Mouse (Mus musculus) heart, embryonic 12.5 days (tissue): ENCODE results near the gene Edem1. TPM values are rescaled to one million over a fixed set of nuclear protein-coding genes. Genes with fewer than 3 reads are reported as not detected.
"Not testable (repeated sequence)": the region's sequence is repeated elsewhere in the genome, so short reads cannot be mapped to it uniquely, and the experiment has no call there.

Experiments
- ATAC-seq: fragments of 200-750 bp; cut with Nextera tagmentation; 2 replicates; pipeline ENCODE4 v1.8.0; 2017; ENCODE audit warnings: moderate TSS enrichment, moderate library complexity; ENCODE audit not compliant: insufficient number of reproducible peaks, low FRiP score
- H3K27ac ChIP-seq: fragments of 300-500 bp; sonication (generic); 2 replicates; pipeline ENCODE4 v1.5.1; 2016; ENCODE audit warnings: mild to moderate bottlenecking, moderate library complexity; ENCODE audit not compliant: poor library complexity, severe bottlenecking
- H3K27me3 ChIP-seq: fragments of 300-500 bp; sonication (generic); replicated peaks from 2 replicates; pipeline ENCODE4 v1.6.1; 2016; ENCODE audit warnings: mild to moderate bottlenecking, moderate library complexity
- H3K36me3 ChIP-seq: fragments of 300-500 bp; sonication (generic); 2 replicates; pipeline ENCODE4 v1.6.1; 2016; ENCODE audit warnings: mild to moderate bottlenecking, moderate library complexity
- H3K4me1 ChIP-seq: fragments of 300-500 bp; sonication (generic); replicated peaks from 2 replicates; pipeline ENCODE4 v1.6.1; 2016; ENCODE audit warnings: mild to moderate bottlenecking
- H3K4me2 ChIP-seq: fragments of 300-500 bp; sonication (generic); 2 replicates; pipeline ENCODE4 v1.6.1; 2016; ENCODE audit warnings: mild to moderate bottlenecking, moderate library complexity
- H3K4me3 ChIP-seq: fragments of 300-500 bp; sonication (generic); 2 replicates; pipeline ENCODE4 v1.5.1; 2016; ENCODE audit warnings: mild to moderate bottlenecking
- H3K9ac ChIP-seq: fragments of 300-500 bp; sonication (generic); 2 replicates; pipeline ENCODE4 v1.6.1; 2016; ENCODE audit warnings: mild to moderate bottlenecking, moderate library complexity
- H3K9me3 ChIP-seq: fragments of 300-500 bp; sonication (generic); replicated peaks from 2 replicates; pipeline ENCODE4 v1.6.1; 2016; ENCODE audit warnings: mild to moderate bottlenecking, moderate library complexity
- WGBS: fragments of 180-500 bp; shearing (Covaris S2); methylation state at CpG from one replicate; pipeline ENCODE4 v1.1.7; 2016; 5-methylcytosine and 5-hydroxymethylcytosine counted together
- polyA plus RNA-seq: library from polyadenylated mRNA; unstranded; fragments of >200 nt; fragmentation: Nextera tagmentation; extraction: Ambion mirVana; gene quantifications from 2 replicates; pipeline ENCODE4 v1.2.1, GENCODE M21; 2016

Gene Edem1
- polyA plus RNA-seq, 1 experiment from 2014 or later = 15.6 TPM

DNA sequence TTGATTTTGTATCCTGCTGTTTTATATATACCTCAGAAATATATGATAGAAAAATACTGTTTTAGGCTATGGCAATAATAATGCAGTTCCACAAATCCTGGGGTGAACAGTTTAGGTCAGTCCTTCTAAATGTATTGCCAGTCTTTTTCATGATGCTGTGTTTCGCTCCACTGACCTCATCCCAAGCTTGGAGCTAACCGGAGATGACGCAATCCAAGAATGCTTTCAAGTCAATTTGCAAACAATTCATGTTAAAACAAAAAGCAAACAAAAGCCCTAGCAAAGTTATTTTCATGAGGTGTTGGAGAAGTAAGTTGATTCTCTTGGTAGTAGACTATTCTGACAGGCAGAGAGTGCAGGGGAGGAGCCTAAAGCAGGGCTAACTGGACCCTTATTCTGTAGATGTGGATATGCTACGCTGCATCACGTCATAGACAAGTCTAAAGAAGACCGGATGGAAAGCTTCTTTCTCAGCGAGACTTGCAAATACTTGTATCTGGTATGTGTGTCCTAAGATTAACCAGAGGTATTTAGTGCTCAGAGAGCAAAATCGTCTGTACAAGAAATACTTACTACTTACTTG is 23.7 kb downstream of the Edem1 start:
- no peak overlapping the region for H3K4me3 ChIP-seq
- no peaks in the 10 kb centered on the region for H3K27me3 ChIP-seq
- peaks cover 72% of the 10 kb centered on the region for H3K36me3 ChIP-seq
- H3K4me1 ChIP-seq = no peaks in the 10 kb centered on the region
- no peak for ATAC-seq
- 88% methylated on average over 8 of the region's 8 CpGs for WGBS
- no peak overlapping the region for H3K27ac ChIP-seq
- no peaks in the 10 kb centered on the region for H3K9me3 ChIP-seq
- H3K9ac ChIP-seq = no peak overlapping the region
- H3K4me2 ChIP-seq = no peak overlapping the region

- ATAC-seq = no peak
- Histone ChIP-seq H3K27me3 (no peaks in the 10 kb centered on the region), H3K36me3 (peaks cover 69% of the 10 kb centered on the region), H3K4me2 (no peak overlapping the region), H3K4me1 (no peaks in the 10 kb centered on the region), H3K9me3 (no peaks in the 10 kb centered on the region), H3K27ac (no peak overlapping the region), H3K9ac (no peak overlapping the region), H3K4me3 (no peak overlapping the region)
- WGBS = 82% methylated on average over 5 of the region's 5 CpGs
These were observed 24.5 kb downstream of the Edem1 start for GRCm38 (mm10) chr6:108852986-108853385.

- Histone ChIP-seq H3K27ac (no peak overlapping the region), H3K36me3 (peaks cover 36% of the 10 kb centered on the region), H3K9me3 (peaks cover 5% of the 10 kb centered on the region; the same call in 1 of the 2 replicates), H3K4me3 (no peak overlapping the region), H3K27me3 (no peaks in the 10 kb centered on the region), H3K4me1 (no peaks in the 10 kb centered on the region), H3K4me2 (no peak overlapping the region), H3K9ac (no peak overlapping the region)
- no peak for ATAC-seq
- 93% methylated on average over 9 of the region's 9 CpGs for WGBS
These were observed 30.1 kb downstream of the Edem1 start for GRCm38 (mm10) chr6:108858583-108858982.

DNA sequence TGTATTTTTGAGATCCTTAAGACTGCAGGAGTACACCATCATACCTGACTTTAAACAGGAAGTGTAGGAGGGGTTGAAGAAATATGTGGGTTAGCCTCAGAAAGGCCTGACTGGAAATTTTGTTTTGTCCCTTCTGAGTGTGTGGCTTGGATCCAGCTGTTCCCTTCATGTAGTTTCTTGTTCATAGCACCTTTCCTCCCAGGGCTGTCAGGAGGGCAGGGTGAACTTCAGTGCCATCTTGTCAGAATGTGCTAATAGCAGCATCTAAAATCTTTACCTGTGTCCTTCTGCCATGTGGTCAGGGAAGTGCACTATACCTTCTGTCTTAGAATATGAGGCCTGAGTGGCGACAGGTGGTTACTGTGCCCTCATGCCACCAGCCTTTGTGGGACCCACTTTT is 32.8 kb downstream of the Edem1 start:
- no peak overlapping the region for H3K9ac ChIP-seq
- H3K27ac ChIP-seq = no peak overlapping the region
- H3K36me3 ChIP-seq = peaks cover 15% of the 10 kb centered on the region
- no peaks in the 10 kb centered on the region for H3K4me1 ChIP-seq
- ATAC-seq = no peak
- 91% methylated on average over 1 of the region's 1 CpGs for WGBS
- H3K9me3 ChIP-seq = peaks cover 5% of the 10 kb centered on the region; the same call in 1 of the 2 replicates
- H3K27me3 ChIP-seq = no peaks in the 10 kb centered on the region
- no peak overlapping the region for H3K4me3 ChIP-seq
- no peak overlapping the region for H3K4me2 ChIP-seq

GRCm38 (mm10) chr6:108862548-108862947 is 34.1 kb downstream of the Edem1 start:
- Histone ChIP-seq H3K9ac (no peak overlapping the region), H3K4me2 (no peak overlapping the region), H3K36me3 (peaks cover 10% of the 10 kb centered on the region; the same call in 1 of the 2 replicates), H3K4me1 (no peaks in the 10 kb centered on the region), H3K4me3 (no peak overlapping the region), H3K27ac (no peak overlapping the region), H3K27me3 (no peaks in the 10 kb centered on the region), H3K9me3 (peaks cover 5% of the 10 kb centered on the region; the same call in 1 of the 2 replicates)
- WGBS = 72% methylated on average over 2 of the region's 2 CpGs
- ATAC-seq = no peak

GRCm38 (mm10) chr6:108866317-108866716 is 37.9 kb downstream of the Edem1 start:
- no peak overlapping the region for H3K27ac ChIP-seq
- WGBS = 75% methylated on average over 5 of the region's 5 CpGs
- no peak overlapping the region for H3K4me2 ChIP-seq
- H3K9ac ChIP-seq = no peak overlapping the region
- no peaks in the 10 kb centered on the region for H3K27me3 ChIP-seq
- no peaks in the 10 kb centered on the region for H3K4me1 ChIP-seq
- H3K36me3 ChIP-seq = 0 out of 2 replicates have a peak, but pooled peaks cover 3% of the 10 kb centered on the region
- peaks cover 5% of the 10 kb centered on the region; the same call in 1 of the 2 replicates for H3K9me3 ChIP-seq
- no peak for ATAC-seq
- no peak overlapping the region for H3K4me3 ChIP-seq

DNA sequence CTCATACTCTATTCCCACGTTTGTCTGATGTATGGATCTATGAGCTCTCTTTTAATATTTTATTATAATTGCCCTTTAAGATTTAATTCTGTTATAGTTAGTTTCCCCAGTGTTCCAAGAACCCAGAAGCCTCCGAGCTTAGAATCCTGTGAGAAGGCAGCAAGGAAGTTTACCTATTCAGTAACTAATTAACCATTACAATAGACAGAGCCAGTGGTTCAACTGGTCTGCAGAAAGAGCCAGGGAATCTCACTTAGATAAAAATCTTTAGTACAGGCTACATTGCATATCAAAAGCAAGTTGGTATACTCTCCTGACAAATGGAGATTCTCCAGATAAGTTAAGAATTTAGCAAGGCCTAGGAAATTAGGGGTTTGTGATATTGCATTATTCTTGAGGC is 40.6 kb downstream of the Edem1 start:
- not testable (repeated sequence) for ATAC-seq, H3K36me3 ChIP-seq, H3K27me3 ChIP-seq, H3K4me3 ChIP-seq, H3K4me1 ChIP-seq, H3K27ac ChIP-seq, H3K9ac ChIP-seq, H3K4me2 ChIP-seq, H3K9me3 ChIP-seq
- WGBS = 55% methylated on average over 2 of the region's 2 CpGs

- Histone ChIP-seq H3K9ac (no peak overlapping the region), H3K36me3 (no peaks in the 10 kb centered on the region), H3K4me2 (no peak overlapping the region), H3K4me1 (no peaks in the 10 kb centered on the region), H3K9me3 (no peaks in the 10 kb centered on the region), H3K27ac (no peak overlapping the region), H3K27me3 (no peaks in the 10 kb centered on the region), H3K4me3 (no peak overlapping the region)
- WGBS = 79% methylated on average over 2 of the region's 2 CpGs
- ATAC-seq = no peak
These were observed 42.0 kb downstream of the Edem1 start for GRCm38 (mm10) chr6:108870421-108870820.

DNA sequence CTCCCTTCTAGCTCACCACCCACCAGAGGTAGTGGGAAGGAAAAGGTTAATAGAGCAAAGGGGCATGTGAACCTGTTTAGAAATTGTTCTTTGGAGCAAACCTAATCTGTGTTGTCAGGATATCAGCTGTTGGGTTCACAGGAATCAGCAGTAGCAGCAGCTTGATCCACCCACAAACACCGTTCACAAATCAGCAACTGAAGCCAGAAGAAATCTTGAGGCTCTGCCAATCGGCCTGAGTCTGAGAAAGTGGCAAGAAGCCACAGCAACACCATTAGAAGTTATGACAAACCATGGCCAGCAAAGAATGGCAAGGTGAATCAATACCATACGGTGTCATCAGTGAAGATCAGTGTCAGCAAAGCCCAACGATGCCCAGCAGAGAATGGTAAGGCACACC is 42.8 kb downstream of the Edem1 start:
- no peak overlapping the region for H3K4me2 ChIP-seq
- H3K27ac ChIP-seq = no peak overlapping the region
- no peaks in the 10 kb centered on the region for H3K27me3 ChIP-seq
- H3K4me1 ChIP-seq = peaks cover 3% of the 10 kb centered on the region; the same call in 1 of the 2 replicates
- no peak overlapping the region for H3K9ac ChIP-seq
- no peak overlapping the region for H3K4me3 ChIP-seq
- H3K36me3 ChIP-seq = no peaks in the 10 kb centered on the region
- ATAC-seq = no peak
- no peaks in the 10 kb centered on the region for H3K9me3 ChIP-seq
- WGBS = 81% methylated on average over 4 of the region's 4 CpGs

- H3K9ac ChIP-seq = no peak overlapping the region
- no peak overlapping the region for H3K4me3 ChIP-seq
- no peak for ATAC-seq
- H3K27me3 ChIP-seq = no peaks in the 10 kb centered on the region
- no peaks in the 10 kb centered on the region for H3K36me3 ChIP-seq
- H3K27ac ChIP-seq = no peak overlapping the region
- peaks cover 3% of the 10 kb centered on the region; the same call in 1 of the 2 replicates for H3K4me1 ChIP-seq
- H3K9me3 ChIP-seq = peaks cover 10% of the 10 kb centered on the region
- peak overlapping the region; percentile 54; the same call in 1 of the 2 replicates for H3K4me2 ChIP-seq
- 68% methylated on average over 1 of the region's 1 CpGs for WGBS
These were observed 46.9 kb downstream of the Edem1 start for GRCm38 (mm10) chr6:108875344-108875743.

DNA sequence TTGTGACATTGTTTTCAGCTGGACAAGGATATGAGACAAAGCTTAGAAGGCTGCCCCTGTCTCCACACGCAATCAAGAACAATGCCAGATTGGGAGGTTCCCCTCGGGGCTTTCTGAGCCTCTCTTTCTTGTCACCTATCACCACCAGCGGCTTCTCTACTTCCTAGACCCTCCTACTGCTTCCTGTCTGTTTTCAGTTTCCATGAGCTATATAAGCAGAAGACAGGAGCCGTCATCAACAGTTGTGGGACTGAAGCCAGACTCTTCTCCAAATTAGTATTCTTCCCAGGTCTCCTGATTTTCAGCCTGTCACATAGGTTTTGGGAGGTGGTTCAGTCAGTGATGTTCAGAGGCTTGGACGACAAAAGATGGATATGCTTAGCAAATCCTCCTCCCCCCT is 47.6 kb downstream of the Edem1 start:
- Histone ChIP-seq H3K27ac (no peak overlapping the region), H3K4me2 (peak overlapping the region; percentile 54)

DNA sequence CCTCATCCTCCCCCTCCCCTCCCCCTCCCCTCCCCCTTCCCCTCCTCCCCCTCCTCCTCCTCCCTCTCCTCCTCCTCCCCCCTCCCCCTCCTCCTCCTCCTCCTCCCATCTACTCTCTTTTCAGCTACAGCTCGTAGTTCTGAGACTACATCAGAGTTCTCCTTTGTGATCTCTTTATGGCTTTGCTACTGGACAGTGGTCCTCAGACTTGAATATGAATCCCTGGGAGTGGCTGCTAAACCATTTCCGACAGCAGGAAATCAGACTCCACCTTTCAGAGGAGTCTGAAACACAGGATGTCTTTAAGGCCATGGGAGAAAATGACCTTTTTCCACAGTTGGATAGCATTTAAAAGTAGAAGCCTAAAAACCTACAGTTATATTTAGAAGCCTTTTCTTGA is 48.0 kb downstream of the Edem1 start:
- ATAC-seq = no peak
- no peak overlapping the region for H3K27ac ChIP-seq

More for the DNA sequence above, 47.6 kb downstream of the Edem1 start:
- Histone ChIP-seq H3K9ac (peak overlapping the region; percentile 54), H3K27me3 (no peaks in the 10 kb centered on the region), H3K4me1 (peaks cover 3% of the 10 kb centered on the region; the same call in 1 of the 2 replicates), H3K4me3 (peak overlapping the region; percentile 13; the same call in 1 of the 2 replicates), H3K36me3 (no peaks in the 10 kb centered on the region), H3K9me3 (peaks cover 13% of the 10 kb centered on the region)
- WGBS = 22% methylated on average over 5 of the region's 5 CpGs
- peak; percentile 66; the same call in 1 of the 2 replicates for ATAC-seq

More for the DNA sequence above, 48.0 kb downstream of the Edem1 start:
- WGBS = 33% methylated on average over 2 of the region's 2 CpGs
- Histone ChIP-seq H3K4me3 (no peak overlapping the region), H3K36me3 (no peaks in the 10 kb centered on the region), H3K27me3 (no peaks in the 10 kb centered on the region), H3K9me3 (peaks cover 16% of the 10 kb centered on the region), H3K9ac (no peak overlapping the region), H3K4me2 (peak overlapping the region; percentile 54), H3K4me1 (peaks cover 3% of the 10 kb centered on the region; the same call in 1 of the 2 replicates)
